Mouse (Mus musculus): ENCODE measurements around the gene Sepsecs.

Sepsecs gene

DNA sequence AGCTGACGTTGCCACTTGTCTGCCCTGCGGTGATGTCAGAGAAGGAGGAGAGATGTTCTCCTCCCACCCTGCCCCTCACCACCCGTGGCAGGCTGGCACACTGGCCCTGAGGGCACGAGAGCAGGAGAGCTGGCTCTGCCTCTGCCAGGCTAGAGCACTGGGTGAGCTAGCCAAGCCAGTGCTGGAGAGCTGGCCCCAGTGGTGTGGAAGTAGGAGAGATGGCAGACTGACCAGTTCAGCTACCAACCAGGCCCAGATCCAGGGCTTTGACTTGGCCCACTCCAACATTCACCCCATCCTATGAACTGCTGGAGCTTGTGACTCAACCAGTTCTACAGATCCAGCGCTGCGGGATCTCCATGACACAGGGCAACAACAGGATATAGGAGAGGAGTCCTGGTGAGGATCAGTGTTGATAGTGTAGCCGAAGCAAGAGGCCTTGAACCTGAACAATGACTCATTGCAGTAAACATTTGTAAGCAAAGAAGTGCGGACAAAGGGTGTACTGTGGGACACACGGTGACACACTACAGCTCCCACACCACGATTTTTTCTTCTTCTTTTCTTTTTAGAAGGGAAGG lies 58.1 kb downstream of the Sepsecs start:
- no peak for DNase-seq (ENCODE audit: extremely low read depth, low read depth, low spot score)

DNA sequence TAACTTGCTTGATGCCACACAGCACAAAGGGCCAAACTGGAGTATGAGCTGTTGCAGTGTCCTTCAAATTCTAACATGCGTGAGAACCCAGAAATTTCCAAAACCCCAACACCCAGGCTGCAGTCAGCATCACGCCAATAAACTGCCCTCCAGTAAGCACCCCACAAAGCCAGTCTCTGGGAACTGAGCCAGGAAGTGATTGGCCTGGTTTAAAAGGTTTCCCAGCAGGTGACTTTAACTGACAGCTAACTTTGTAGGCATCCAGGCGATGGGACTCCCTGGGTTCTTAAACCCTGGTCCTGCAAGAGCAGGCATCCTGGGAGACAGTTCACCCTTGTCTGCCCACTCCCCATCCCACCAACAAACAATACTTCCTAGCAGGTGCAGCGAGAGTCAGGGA lies 59.2 kb downstream of the Sepsecs start:
- no peak for DNase-seq (ENCODE audit: extremely low read depth, low read depth, low spot score)

DNA sequence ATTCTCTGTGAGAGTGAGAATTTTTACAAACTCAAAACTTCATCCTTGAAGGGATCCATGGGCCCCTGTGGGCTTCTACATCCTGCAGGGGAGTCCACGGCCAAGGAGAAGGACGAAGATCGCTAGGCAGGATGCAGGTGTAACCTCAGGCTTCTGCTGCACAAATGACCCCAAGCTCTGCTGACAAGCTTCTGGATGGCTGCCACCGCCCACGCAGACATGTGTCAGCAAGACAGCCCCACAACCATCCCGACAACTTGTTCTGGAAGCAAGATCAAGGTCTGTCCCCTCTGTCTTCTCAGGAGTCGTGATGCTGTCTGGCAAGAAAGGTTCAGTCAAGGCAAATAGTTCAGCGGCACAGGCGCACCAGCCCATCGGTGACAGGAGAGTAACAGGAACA lies 59.8 kb downstream of the Sepsecs start:
- DNase-seq (ENCODE audit: extremely low read depth, low read depth, low spot score) = no peak

- DNase-seq (ENCODE audit: extremely low read depth, low read depth, low spot score) = peak; percentile 85
Measured at GRCm38 (mm10) chr5:52604582-52605041, 64.9 kb downstream of the Sepsecs start.

GRCm38 (mm10) chr5:52590612-52591011 lies 78.9 kb downstream of the Sepsecs start:
- no peak for DNase-seq (ENCODE audit: extremely low read depth, low read depth, low spot score)

Measured in fat pad, adult 2 months (tissue).